Mouse (Mus musculus): ENCODE data around the gene G0s2. TPM values are rescaled to one million over a fixed set of nuclear protein-coding genes. Genes with fewer than 3 reads are reported as not detected.
"Not testable (repeated sequence)": the region's sequence is repeated elsewhere in the genome, so short reads cannot be mapped to it uniquely, and the experiment has no call there.

G0s2 gene
- polyA plus RNA-seq, 1 experiment from 2014 or later: 3.6 TPM

GRCm38 (mm10) chr1:193256621-193257098 lies 16.4 kb downstream of the G0s2 start:
- ATAC-seq: no peak
- no peaks in the 10 kb centered on the region for H3K27me3 ChIP-seq (replicated peaks; ENCODE audit: control insufficient read depth, insufficient read depth, low read length)
- no peak overlapping the region for H3K4me3 ChIP-seq (replicated peaks; ENCODE audit: low read length)
- no peak overlapping the region for H3K9ac ChIP-seq (replicated peaks; ENCODE audit: low read depth, low read length)
- no peak overlapping the region for H3K4me2 ChIP-seq (ENCODE audit: low read length)
- WGBS: 37% methylated on average over 5 of the region's 5 CpGs
- no peak overlapping the region for H3K27ac ChIP-seq (ENCODE audit: low read length)
- H3K9me3 ChIP-seq (ENCODE audit: control insufficient read depth, low read length): no peaks in the 10 kb centered on the region
- H3K4me1 ChIP-seq (replicated peaks; ENCODE audit: control insufficient read depth, insufficient read depth, low read length): peaks cover 5% of the 10 kb centered on the region; the same call in 1 of the 2 replicates
- H3K36me3 ChIP-seq (ENCODE audit: control insufficient read depth, insufficient read depth): no peaks in the 10 kb centered on the region

- H3K9me3 ChIP-seq (ENCODE audit: control insufficient read depth, low read length): no peaks in the 10 kb centered on the region
- no peak overlapping the region for H3K4me3 ChIP-seq (replicated peaks; ENCODE audit: low read length)
- no peak overlapping the region for H3K27ac ChIP-seq (ENCODE audit: low read length)
- H3K9ac ChIP-seq (replicated peaks; ENCODE audit: low read depth, low read length): no peak overlapping the region
- ATAC-seq: peak; percentile 28; the same call in 1 of the 2 replicates
- peaks cover 5% of the 10 kb centered on the region; the same call in 1 of the 2 replicates for H3K4me1 ChIP-seq (replicated peaks; ENCODE audit: control insufficient read depth, insufficient read depth, low read length)
- H3K4me2 ChIP-seq (ENCODE audit: low read length): no peak overlapping the region
- no peaks in the 10 kb centered on the region for H3K27me3 ChIP-seq (replicated peaks; ENCODE audit: control insufficient read depth, insufficient read depth, low read length)
- no peaks in the 10 kb centered on the region for H3K36me3 ChIP-seq (ENCODE audit: control insufficient read depth, insufficient read depth)
Measured at GRCm38 (mm10) chr1:193256289-193256577, 16.8 kb downstream of the G0s2 start.

GRCm38 (mm10) chr1:193255488-193256288 lies 17.3 kb downstream of the G0s2 start:
- Histone ChIP-seq H3K36me3 (ENCODE audit: control insufficient read depth, insufficient read depth) (no peaks in the 10 kb centered on the region), H3K4me3 (replicated peaks; ENCODE audit: low read length) (no peak overlapping the region), H3K27me3 (replicated peaks; ENCODE audit: control insufficient read depth, insufficient read depth, low read length) (no peaks in the 10 kb centered on the region), H3K4me1 (replicated peaks; ENCODE audit: control insufficient read depth, insufficient read depth, low read length) (peaks cover 5% of the 10 kb centered on the region; the same call in 1 of the 2 replicates), H3K9me3 (ENCODE audit: control insufficient read depth, low read length) (no peaks in the 10 kb centered on the region), H3K27ac (ENCODE audit: low read length) (no peak overlapping the region), H3K9ac (replicated peaks; ENCODE audit: low read depth, low read length) (no peak overlapping the region), H3K4me2 (ENCODE audit: low read length) (no peak overlapping the region)
- WGBS: 32% methylated on average over 3 of the region's 3 CpGs
- peak; percentile 68 for ATAC-seq

- WGBS: 76% methylated on average over 8 of the region's 8 CpGs
- Histone ChIP-seq H3K9ac (replicated peaks; ENCODE audit: low read depth, low read length) (no peak overlapping the region), H3K27ac (ENCODE audit: low read length) (no peak overlapping the region), H3K27me3 (replicated peaks; ENCODE audit: control insufficient read depth, insufficient read depth, low read length) (no peaks in the 10 kb centered on the region), H3K4me1 (replicated peaks; ENCODE audit: control insufficient read depth, insufficient read depth, low read length) (peaks cover 5% of the 10 kb centered on the region; the same call in 1 of the 2 replicates), H3K4me2 (ENCODE audit: low read length) (no peak overlapping the region), H3K36me3 (ENCODE audit: control insufficient read depth, insufficient read depth) (no peaks in the 10 kb centered on the region), H3K9me3 (ENCODE audit: control insufficient read depth, low read length) (no peaks in the 10 kb centered on the region), H3K4me3 (replicated peaks; ENCODE audit: low read length) (no peak overlapping the region)
- no peak for ATAC-seq
Measured at GRCm38 (mm10) chr1:193255032-193255431, 18.0 kb downstream of the G0s2 start.

- not testable (repeated sequence) for ATAC-seq; H3K27me3 ChIP-seq (replicated peaks; ENCODE audit: control insufficient read depth, insufficient read depth, low read length); H3K9ac ChIP-seq (replicated peaks; ENCODE audit: low read depth, low read length); H3K27ac ChIP-seq (ENCODE audit: low read length); H3K36me3 ChIP-seq (ENCODE audit: control insufficient read depth, insufficient read depth); H3K4me2 ChIP-seq (ENCODE audit: low read length); H3K4me3 ChIP-seq (replicated peaks; ENCODE audit: low read length); H3K4me1 ChIP-seq (replicated peaks; ENCODE audit: control insufficient read depth, insufficient read depth, low read length); H3K9me3 ChIP-seq (ENCODE audit: control insufficient read depth, low read length)
- 73% methylated on average over 3 of the region's 3 CpGs for WGBS
Measured at GRCm38 (mm10) chr1:193253895-193254294, 19.1 kb downstream of the G0s2 start.

- Histone ChIP-seq H3K9me3 (ENCODE audit: control insufficient read depth, low read length) (no peaks in the 10 kb centered on the region), H3K4me2 (ENCODE audit: low read length) (no peak overlapping the region), H3K36me3 (ENCODE audit: control insufficient read depth, insufficient read depth) (no peaks in the 10 kb centered on the region), H3K4me3 (replicated peaks; ENCODE audit: low read length) (no peak overlapping the region), H3K27me3 (replicated peaks; ENCODE audit: control insufficient read depth, insufficient read depth, low read length) (no peaks in the 10 kb centered on the region), H3K27ac (ENCODE audit: low read length) (no peak overlapping the region), H3K9ac (replicated peaks; ENCODE audit: low read depth, low read length) (no peak overlapping the region), H3K4me1 (replicated peaks; ENCODE audit: control insufficient read depth, insufficient read depth, low read length) (peaks cover 5% of the 10 kb centered on the region; the same call in 1 of the 2 replicates)
- no peak for ATAC-seq
- 58% methylated on average over 5 of the region's 5 CpGs for WGBS
Measured at GRCm38 (mm10) chr1:193252616-193253015, 20.4 kb downstream of the G0s2 start.

- ATAC-seq: no peak
- H3K4me3 ChIP-seq (replicated peaks; ENCODE audit: low read length): no peak overlapping the region
- H3K4me2 ChIP-seq (ENCODE audit: low read length): no peak overlapping the region
Measured at GRCm38 (mm10) chr1:193251386-193251785, 21.6 kb downstream of the G0s2 start.

GRCm38 (mm10) chr1:193250026-193250425 lies 23.0 kb downstream of the G0s2 start:
- no peak overlapping the region for H3K9ac ChIP-seq (replicated peaks; ENCODE audit: low read depth, low read length)
- WGBS: 72% methylated on average over 2 of the region's 2 CpGs

More at GRCm38 (mm10) chr1:193251386-193251785, 21.6 kb downstream of the G0s2 start:
- Histone ChIP-seq H3K9me3 (ENCODE audit: control insufficient read depth, low read length) (no peaks in the 10 kb centered on the region), H3K36me3 (ENCODE audit: control insufficient read depth, insufficient read depth) (no peaks in the 10 kb centered on the region), H3K27me3 (replicated peaks; ENCODE audit: control insufficient read depth, insufficient read depth, low read length) (no peaks in the 10 kb centered on the region), H3K4me1 (replicated peaks; ENCODE audit: control insufficient read depth, insufficient read depth, low read length) (0 out of 2 replicates have a peak, but pooled peaks cover 2% of the 10 kb centered on the region), H3K9ac (replicated peaks; ENCODE audit: low read depth, low read length) (no peak overlapping the region), H3K27ac (ENCODE audit: low read length) (no peak overlapping the region)
- WGBS: 88% methylated on average over 7 of the region's 7 CpGs

GRCm38 (mm10) chr1:193244235-193244634 lies 28.8 kb downstream of the G0s2 start:
- Histone ChIP-seq H3K4me2 (ENCODE audit: low read length) (no peak overlapping the region), H3K36me3 (ENCODE audit: control insufficient read depth, insufficient read depth) (no peaks in the 10 kb centered on the region), H3K9me3 (ENCODE audit: control insufficient read depth, low read length) (no peaks in the 10 kb centered on the region), H3K4me1 (replicated peaks; ENCODE audit: control insufficient read depth, insufficient read depth, low read length) (peaks cover 12% of the 10 kb centered on the region), H3K27ac (ENCODE audit: low read length) (peak overlapping the region; percentile 53; the same call in 1 of the 2 replicates), H3K27me3 (replicated peaks; ENCODE audit: control insufficient read depth, insufficient read depth, low read length) (no peaks in the 10 kb centered on the region), H3K9ac (replicated peaks; ENCODE audit: low read depth, low read length) (no peak overlapping the region), H3K4me3 (replicated peaks; ENCODE audit: low read length) (no peak overlapping the region)
- WGBS: 66% methylated on average over 6 of the region's 6 CpGs
- ATAC-seq: peak; percentile 65

More at GRCm38 (mm10) chr1:193250026-193250425, 23.0 kb downstream of the G0s2 start:
- Histone ChIP-seq H3K4me1 (replicated peaks; ENCODE audit: control insufficient read depth, insufficient read depth, low read length) (no peaks in the 10 kb centered on the region), H3K36me3 (ENCODE audit: control insufficient read depth, insufficient read depth) (no peaks in the 10 kb centered on the region), H3K27me3 (replicated peaks; ENCODE audit: control insufficient read depth, insufficient read depth, low read length) (no peaks in the 10 kb centered on the region), H3K9me3 (ENCODE audit: control insufficient read depth, low read length) (no peaks in the 10 kb centered on the region), H3K4me2 (ENCODE audit: low read length) (no peak overlapping the region), H3K4me3 (replicated peaks; ENCODE audit: low read length) (no peak overlapping the region), H3K27ac (ENCODE audit: low read length) (no peak overlapping the region)
- ATAC-seq: no peak

All from forebrain, embryonic 16.5 days (tissue).